Mouse (Mus musculus) kidney, postnatal 14 days (tissue): ENCODE results near the gene Mindy4.

Experiments
- DNase-seq: peaks from one replicate; pipeline ENCODE4 v3.0.0; 2022; ENCODE audit warnings: mixed read lengths

The Mindy4 gene

DNA sequence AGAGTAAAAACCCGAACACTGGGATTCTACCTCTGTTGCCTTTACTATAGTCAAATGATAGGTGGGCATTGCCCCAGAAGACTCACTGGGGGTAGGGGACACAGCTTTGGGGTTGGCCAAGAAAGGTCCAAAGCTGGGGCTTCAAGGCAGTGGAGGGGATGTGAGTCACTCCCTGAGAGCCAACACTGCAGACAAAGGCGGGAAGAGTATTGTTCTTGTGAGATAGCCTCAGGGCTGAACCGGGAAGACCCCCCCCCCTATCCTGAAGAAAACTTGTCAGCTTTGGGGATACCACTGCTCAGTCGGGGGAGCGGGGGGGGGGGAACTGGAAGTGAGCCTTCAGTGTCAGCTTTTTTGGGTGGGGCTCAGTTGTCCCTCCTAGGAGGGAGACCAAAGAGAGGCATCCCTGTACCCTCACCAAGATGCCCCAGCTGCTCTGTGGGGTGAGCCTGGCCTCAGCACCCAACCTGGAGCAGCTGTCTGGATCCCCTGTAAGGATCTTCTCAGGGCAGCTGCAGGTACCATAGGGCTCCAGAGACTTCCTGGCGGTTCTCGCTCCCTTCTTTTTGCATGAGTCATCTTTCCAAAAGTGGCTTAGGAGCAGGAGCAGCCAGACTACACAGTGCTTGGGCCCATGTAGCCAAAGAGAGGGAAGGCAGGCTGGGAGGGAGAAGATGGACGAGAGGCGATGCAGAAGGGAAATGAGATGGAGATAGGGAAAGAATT, 141.3 kb downstream of the Mindy4 start:
- no peak for DNase-seq

DNA sequence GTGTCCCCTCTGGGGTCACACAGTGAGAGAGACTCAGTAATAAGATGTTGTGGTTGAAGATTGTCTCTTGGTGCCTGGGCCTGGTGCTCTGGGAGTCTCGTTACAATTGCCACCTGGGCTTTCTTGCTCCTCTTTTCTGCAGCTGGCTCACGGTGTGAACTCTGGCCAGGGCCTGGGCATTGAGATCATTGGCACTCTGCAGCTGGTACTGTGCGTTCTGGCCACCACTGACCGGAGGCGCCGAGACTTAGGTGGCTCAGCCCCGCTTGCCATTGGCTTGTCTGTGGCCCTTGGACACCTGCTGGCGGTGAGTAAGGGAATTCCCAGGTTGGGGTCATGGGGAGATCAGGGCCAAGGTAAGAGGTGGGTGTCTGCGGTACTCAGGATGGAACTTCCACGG, 142.1 kb downstream of the Mindy4 start:
- no peak for DNase-seq

DNA sequence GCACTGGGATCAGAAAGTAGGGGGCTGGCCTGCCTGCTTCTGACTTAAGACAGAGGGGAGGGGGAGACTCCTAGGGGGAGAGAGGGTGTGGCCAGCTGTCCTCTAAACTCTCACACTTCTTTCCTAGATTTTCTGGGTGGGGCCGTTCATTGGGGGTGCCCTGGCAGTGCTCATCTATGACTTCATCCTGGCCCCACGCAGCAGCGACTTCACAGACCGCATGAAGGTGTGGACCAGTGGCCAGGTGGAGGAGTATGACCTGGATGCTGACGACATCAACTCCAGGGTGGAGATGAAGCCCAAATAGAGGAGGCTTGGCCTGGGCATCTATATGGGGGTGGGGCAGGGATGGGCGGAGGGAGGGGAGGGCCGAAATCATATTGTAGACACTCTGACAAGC, 143.3 kb downstream of the Mindy4 start:
- no peak for DNase-seq

DNA sequence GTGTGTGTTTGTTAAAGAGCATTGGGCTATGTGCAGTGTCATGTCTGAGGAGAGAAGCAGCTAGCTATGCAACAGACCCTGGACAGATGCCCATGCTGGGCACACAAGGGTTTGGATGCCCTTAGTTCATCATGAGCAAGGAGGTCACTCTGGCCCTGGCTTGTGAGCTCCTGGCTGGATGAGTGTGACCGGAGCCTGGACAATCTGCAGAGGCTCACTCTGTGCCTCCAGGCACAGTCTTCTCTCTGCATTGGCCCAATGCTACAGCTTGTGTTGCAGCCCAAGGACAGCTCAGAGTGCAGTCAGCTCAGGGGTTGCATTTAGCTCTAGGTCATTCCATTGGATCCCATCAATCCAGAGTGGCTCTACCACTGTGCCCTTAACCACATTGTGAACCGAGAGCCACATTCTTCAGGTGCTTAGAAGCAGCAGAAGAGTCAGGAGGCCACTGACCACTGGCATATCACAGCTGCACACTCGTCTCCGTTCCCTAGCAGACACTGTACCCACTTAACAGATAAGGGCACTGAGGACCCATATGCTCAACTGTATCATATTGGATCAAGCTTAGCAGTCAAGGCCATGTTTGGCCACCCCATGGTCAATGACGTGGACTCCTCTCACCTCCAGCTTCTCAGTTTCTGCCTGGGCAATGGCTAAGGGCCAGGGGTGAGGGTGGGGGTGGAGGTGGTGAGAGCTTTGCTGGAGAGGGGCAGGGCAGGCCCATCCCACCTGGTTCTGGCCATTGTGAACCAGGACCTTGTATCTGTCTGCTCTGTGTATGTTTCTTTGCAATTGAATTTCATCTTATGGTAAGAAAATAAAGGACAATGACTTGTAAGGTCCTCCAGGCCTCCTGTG, 144.8 kb downstream of the Mindy4 start:
- DNase-seq, result no peak

DNA sequence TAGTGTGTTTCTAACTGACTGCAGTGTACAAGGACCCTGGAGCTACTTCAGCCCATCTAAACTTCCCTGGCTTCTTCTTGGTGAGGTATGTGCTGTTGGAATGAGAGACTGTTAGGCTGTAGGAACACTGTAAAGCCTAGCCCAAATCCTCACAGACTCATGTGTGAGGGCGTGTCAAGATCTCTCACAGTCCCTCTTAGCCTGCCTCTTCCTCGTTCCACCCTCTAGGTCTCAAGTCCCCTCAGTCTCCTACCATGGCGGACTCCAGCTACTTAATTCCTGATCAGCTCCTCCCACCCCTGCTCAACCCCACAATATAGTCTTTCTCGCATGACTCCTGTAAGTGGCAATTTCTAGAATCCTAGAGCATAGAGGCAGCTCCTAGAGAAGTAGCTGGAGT, 146.0 kb downstream of the Mindy4 start:
- DNase-seq, result no peak

DNA sequence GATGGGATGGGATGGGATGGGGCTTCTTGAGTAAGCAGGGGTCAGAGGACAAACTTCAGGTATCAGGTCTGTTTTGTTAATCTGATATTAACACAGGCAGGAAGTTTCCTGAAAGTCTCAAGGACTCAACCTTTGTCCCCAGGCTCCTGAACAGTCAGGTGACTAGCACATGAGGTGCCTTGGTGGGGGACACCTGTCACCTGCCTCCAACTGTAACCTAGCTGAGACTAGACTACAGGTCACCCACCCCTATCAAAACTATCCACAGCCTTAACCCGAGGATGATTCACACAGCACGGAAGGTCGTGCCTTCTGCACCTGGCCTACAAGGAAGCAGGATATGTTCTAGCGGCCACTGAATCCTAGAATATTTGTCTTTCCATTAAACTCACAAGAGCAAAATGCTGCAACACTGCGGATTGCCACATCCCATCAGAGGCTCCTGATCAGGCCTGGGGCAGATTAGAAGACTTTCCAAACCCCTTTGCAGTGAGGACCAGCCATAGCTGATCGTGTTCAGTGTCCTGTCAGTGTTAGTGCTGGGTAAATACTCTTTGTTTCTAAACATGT, 147.3 kb downstream of the Mindy4 start:
- DNase-seq, result no peak

DNA sequence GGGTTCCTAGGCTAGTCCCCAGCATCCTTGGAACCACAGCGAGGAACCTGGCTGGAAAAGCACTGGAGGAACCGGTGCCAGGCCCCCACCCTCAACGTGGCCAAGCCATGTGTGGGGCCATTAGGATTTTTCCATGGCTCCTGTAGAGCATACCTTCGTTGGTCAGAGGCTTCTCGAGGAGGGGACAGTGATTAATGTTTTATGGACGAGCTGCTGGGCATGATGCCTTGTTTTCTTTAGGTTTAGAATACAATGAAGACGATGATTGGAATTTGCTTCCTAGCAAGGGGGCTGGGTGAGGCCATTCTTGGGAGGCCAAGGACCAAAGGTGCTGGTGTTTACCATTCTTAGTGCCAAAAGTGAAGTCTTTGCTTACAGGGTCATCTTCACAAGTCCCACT, 148.5 kb downstream of the Mindy4 start:
- DNase-seq, result peak; percentile 48

DNA sequence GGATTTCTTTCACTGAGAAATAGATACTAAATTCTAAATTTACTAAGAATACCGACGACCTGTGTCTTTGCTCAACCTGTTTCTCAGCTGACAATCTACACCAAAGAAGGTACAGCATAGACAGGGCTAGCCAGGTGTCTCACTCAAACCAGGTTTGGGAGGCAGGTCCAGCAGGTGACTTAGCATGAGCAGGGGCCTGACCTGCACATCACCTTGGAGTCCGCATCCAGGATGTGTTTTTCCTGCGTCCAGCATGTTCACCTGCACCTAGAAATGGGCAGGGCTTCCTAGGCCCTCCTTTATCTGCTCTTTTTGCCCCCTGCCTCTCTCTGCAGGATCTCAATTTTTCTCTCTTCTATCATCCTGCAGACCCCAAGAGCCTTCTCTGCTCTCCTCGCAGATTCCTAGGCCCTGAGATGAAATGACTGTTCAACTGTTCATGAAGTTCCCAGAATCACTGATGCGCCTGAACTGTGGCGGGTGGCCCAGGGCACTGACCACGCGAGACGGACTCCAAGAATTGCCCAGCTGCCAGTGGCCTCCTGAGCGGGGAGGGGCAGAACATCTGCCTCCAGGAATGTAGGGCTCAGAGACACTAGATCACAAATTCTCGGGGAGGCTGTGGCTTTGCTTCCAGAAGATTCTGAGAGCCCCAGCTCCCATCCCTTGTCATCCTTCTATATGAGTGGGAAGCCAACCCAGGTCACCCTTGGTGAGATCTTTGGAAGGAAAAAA, 150.7 kb downstream of the Mindy4 start:
- DNase-seq, result no peak

DNA sequence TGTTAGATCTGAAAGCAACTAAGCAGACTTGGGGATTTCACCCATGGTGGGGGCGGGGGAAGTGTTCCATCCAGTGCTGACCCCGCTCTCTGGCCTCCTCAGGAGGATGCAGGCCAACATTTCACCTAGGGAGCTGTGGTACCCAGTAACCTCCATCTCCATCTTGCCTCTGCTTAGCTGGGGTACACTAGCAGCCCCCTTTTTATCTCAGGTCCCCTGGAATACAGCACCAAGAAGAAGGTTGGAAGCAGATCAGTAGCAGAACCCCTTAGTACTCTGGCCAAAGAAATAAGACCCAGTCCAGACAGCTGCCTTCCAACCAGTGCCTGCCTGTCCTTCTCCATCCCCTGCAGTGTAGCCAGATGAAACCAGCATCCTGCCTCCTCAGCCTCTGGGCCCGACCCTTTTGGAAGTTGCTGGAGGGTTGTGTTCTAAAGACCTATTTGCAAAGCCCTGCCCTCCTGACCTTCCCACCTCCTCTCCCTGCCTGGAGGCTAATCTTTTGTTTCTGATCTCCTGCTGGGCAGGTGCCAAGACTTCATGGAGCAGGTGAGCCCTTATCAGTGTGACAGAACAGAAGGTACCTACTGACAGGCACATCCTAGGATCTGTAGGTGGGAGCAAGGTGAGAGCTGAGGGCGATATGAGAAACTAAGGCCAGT, 151.4 kb downstream of the Mindy4 start:
- no peak for DNase-seq

DNA sequence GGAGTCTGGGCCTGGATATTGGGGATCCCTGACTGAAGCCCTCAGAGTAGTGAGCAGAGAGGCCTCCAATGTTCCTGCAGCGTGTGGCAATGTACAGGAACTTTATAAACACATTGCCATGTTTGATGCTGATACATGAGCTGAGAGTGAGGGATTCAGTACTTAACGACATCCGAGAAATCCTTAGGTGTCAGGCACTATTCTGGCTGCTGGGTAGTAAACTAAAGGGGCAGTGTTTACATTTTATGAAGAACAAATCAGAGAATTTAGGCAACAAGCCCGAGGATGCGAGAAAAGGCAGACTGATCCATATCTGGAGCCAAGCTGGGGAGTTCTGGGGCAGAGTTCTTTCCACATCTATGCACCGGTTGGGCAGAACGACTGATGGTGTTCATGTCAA, 152.4 kb downstream of the Mindy4 start:
- no peak for DNase-seq

DNA sequence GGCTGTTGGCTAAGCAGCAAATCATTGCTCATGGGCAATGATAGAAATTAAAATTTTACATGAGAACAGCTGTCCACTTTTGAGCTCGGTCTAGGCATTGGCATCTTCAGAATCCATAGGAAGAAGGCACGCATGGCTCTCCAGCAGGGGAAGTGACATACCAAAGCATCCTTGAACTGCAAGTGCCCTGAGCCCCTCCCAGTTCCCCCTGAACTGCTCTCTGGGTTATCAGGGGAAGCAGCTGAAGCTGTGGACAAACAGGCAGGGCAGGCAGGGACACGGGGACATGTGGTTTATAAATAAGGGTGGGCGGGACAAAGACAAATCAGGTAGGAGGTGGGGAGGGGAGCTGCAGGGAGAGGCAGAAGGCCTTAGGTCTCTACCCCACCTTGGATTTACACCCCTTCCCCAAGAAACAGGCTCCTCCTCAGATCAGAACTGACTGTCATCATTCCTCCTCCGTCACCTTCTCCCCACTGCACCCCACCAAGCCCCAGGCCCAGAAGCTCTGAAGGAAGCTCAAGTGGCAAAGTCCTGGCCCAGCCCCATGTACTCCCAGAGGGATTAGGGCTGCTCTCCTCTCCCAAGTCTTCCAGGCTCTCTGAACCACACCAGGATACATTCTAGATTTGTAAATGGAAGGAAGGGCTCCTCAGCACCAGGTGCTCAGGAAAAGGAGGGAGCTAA, 153.0 kb downstream of the Mindy4 start:
- no peak for DNase-seq

DNA sequence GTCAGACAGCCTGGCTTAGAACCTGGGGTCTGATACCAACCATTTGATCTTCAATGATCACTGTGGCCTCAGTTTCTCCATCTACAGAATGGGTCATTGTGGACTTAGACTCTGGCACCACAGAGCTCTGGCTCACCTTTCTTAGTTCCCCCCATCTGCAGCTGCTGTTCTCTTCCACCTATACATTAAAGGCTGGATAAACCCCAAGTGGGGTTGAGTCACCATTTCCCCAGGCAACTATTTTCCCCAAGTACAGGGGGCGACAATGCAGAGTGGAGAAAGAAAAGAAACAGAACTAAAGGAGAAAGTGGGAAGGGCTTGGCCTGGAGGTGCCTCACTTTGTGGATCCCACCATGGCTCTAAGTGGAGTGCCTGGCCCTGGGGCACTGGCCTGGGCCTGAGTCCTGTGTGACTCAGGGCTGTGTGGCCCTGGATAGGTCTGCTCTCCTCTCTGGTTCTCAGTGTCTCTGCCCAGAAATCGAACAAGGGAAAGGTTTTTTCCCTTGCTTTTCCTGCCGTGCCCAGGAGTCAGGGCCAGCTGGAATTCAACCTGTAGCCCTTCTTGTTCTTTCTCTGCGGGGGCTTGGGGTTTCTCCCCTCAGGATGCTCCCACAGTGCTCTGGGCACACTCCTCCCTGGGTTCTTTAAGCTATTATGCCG, 153.9 kb downstream of the Mindy4 start:
- no peak for DNase-seq

DNA sequence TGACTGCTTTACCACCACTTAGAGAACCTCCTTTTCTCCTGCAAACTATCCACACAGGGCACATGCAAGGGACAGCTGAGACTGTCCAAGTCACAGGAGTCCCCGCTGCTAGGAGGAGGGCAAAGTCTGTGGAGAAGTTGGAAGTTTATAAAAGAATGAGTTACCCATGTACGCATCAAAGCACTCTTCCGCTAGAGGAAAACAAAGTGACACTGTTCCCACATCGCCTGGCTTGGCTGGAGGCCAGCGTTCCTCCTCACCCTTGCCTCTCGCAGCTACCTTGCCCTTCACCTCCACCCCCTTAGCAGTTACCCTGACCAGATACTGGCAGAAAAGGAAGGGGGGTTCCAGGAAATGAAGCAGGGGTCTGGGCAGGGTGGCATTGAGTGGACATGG, 154.5 kb downstream of the Mindy4 start:
- peak; percentile 85 for DNase-seq

DNA sequence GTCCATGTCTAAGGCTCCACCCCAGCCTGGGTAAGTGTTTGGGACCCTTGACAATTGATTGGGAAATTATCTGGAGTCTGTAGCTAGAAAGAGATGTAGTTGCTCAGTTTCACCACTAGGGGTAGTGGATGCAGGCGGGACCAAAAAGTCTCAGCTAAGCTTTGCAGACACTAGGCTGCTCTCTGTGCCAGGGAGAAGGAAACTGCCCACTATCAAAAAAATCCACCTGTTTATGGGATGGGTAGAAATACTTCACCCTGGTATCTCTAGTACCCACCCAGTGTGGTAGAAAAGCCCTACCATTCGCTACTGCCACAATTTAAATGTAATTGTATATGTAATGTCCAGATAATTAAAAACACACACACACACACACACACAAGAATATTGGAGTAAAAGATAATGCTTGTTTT, 155.6 kb downstream of the Mindy4 start:
- no peak for DNase-seq

DNA sequence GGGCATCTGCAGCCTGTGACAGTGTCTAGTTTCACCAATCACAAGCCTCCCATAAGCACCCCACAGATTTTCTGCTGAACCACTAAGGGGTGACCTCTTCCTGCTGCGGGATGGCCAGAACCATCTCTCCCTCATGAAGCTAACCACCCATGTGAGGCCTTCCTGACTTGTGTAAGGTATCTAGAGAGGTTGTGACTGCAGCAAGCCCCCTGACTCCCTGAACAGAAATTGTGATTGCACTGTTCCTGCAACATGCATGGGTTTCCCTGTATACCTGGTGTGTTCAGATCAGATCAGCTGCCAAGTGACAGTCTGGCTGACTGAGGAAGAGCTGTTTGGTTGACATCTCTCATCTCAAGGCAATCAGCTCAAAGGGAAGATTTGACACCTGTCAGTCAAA, 159.5 kb downstream of the Mindy4 start:
- DNase-seq, result no peak

DNA sequence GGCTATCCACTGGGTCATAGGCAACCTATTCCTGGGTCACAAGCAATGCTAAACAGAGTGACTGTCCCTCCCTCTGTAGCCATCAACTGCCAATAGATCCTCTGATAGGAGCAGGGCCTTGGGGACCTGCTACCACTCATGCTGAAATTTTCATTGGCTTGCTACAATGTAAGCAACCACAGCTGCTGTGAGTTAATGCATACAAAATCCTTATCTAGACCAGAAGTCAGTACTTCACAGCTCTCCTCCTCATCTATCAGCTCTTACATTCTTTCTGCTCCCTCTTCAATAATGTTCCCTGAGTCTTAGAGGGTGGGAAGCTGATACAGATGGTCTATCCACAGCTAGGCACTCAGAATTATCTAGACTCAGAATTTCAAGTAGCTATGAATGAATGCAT, 163.9 kb downstream of the Mindy4 start:
- DNase-seq, result no peak
